Mouse (Mus musculus) olfactory bulb, adult 2 months (tissue): Measurements from ENCODE around the gene Zfp764.

ENCODE experiments used
- CTCF ChIP-seq: fragments of 200-500 bp; IDR thresholded peaks from 2 replicates; pipeline ENCODE4 v1.5.1; 2012; ENCODE audit warnings: low read depth, mild to moderate bottlenecking, low read length, moderate library complexity; ENCODE audit not compliant: insufficient read depth
- POLR2A ChIP-seq: fragments of 200-500 bp; IDR thresholded peaks from 2 replicates; pipeline ENCODE4 v1.6.1; 2012; ENCODE audit warnings: mild to moderate bottlenecking, low read depth, low read length, moderate library complexity; ENCODE audit not compliant: insufficient read depth

- TF ChIP-seq CTCF (no peak), POLR2A (no peak)
Measured at GRCm38 (mm10) chr7:127400355-127400754, 6.3 kb downstream of the Zfp764 start.
